Mouse (Mus musculus) left cerebral cortex, adult 11 months (tissue): ENCODE measurements at regions not wholly inside any gene's neighbourhood (a gene's known extent, or its start where the extent isn't known, plus 50 kb on each side); places are given as distances from the start of the nearest gene placed in this dataset.
"Not testable (repeated sequence)": the region's sequence is repeated elsewhere in the genome, so short reads cannot be mapped to it uniquely, and the experiment has no call there.

Source experiments
- DNase-seq: peaks from one replicate; pipeline ENCODE4 v3.0.0; 2022; ENCODE audit warnings: low spot score

DNA sequence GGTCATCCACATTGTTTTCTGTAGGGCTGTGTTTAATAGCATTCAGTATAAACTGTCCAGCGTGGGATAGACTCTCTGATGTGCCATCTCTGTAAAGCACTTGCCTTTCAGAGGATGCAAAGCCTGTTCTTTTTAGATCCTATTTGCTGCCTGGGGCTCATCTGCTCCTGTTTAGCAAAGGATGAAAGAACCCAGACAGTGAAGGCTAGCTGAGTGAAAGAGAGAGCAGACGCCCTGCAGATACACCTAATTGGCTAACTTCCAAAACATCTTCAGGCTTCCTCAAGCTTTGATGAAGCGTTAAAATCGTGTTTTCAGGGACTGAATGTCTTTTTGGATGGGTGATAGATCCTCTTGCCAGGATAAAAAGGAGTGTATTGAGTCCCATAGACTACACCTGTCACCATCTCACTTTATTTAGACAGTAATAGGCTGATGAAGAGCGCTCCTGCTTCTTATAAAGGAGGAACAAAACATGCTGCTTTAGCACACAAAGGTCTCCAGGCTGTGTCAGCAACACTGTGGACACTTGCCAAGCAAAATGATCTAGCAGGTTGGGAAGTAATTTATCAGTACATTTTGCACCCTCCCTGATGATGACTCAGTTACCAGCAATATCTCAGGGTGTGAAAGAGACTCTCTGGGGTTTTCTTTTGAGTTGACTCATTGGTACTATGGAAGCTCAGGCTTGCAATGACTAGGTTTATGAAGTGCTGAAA is 4717.3 kb downstream of the 9330182O14Rik start:
- no peak for DNase-seq

DNA sequence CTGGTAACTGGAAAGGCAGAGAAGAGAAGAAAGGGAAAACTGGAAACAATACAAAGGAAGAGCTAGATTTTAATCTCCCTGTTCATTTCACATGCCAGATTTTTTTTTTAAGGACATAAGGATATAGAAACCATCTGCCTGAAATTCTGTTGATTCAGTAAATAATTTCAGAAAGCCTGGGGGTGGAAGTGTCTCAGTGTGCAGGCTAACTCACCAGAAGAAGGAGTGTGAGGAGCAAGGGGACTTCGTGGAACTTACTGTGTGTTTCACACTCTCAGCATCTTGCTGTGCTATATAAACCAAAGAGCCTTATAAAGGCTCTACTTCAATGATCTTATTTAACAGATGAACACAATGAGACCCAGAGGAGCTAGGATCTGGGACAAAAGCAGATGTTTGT is 4722.9 kb downstream of the 9330182O14Rik start:
- no peak for DNase-seq

DNA sequence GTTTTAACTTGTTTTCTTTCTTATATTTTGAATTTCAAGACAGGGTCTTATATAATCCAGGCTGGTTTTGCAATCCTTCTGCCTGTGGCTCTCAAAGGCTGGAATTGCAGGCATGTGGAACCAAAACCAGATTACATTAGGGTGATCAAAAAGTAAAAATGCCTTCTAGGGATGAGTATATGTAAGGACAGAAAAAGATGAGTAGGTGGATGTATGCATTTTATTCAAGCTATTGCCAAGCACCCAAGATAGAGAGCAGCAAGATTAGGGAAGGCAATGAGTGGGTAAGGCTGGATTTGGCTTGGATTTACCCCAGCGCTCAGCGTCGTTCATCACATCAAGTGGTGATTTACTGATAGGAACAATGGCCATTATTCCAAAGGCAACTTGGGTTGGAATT is 4725.2 kb downstream of the 9330182O14Rik start:
- no peak for DNase-seq

DNA sequence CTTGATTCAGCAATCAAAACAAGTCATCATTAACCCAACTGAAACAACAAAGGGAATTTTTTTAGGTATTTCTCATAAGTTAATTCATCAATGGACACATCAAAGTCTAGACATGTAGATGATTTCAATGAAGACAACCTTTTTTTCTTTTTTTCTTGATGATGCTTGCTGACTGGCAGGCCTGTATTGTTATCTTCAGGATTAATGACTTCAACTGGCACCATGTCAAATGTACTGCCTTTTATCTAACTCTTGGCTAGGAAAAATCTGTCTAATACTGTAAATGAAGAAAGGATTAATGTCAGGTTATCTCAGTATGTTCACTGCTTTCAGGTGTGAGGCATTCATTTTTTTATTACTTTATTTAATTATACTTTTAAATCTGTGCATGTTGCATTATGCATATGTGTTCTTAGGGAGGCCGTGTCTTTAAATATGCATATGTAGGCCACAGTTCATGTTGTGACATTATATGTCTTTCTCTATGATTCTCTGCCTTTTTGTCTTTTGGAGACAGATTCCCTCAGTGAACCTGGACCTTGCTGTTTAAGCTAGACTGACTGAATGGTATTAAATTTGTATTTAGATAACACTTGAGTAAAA is 4726.1 kb downstream of the 9330182O14Rik start:
- DNase-seq = no peak

DNA sequence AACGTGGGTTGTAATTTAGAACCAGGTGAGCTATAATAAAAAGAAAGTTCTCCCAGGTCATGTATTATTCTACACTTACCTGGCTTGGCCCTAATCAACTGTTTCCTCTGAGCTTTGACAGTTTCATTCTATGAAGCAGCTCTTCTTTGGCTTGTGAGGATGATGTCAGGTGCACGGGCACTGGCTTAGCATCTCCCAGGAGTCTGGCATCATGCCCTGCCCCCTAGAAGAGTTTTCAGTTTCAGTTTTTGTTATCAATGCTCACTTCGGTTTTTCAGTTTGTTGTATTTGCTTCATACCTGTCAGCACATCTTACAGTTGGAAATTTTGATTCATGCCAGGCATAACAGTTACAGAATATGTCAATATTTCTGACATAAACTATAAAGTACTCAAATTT is 4734.4 kb downstream of the 9330182O14Rik start:
- DNase-seq = no peak

DNA sequence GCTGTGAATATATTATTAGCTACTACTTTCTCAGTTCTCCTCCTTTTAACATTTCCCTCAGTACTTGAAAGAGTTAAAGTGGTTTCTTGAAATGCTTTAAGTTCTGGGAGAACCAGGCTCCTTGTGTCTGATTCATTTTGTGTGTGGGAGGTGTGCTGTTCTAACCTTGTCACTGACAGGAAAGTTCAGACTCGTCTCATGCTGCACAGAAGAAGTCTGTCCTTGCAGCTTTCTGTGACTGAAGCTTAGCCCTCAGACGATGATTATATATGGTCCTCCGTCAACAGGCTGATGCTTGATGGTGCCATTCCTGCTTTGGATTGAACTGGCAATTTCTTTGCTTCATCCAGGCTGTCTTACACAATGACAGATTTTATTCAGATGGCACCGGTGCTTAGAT is 4734.9 kb downstream of the 9330182O14Rik start:
- DNase-seq = peak; percentile 58

DNA sequence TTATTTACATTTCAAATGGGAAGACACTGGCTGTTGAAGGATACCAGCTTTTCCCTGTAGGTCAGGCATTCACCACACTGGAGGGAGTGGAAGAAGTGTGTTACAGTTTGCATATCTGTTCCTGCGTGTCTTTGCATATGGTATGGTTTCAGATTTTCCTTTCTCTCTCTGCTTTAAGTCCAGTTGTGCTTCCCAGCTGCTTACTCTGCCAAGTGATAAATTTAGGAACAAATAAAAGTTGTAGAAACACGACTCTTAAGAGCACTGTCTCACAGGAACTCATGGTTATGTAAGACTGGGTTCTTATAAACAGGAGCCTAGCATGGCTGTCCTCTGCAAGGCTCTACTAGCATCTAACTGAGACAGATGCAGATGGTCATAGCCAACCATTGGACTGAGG is 4735.5 kb downstream of the 9330182O14Rik start:
- DNase-seq = no peak

DNA sequence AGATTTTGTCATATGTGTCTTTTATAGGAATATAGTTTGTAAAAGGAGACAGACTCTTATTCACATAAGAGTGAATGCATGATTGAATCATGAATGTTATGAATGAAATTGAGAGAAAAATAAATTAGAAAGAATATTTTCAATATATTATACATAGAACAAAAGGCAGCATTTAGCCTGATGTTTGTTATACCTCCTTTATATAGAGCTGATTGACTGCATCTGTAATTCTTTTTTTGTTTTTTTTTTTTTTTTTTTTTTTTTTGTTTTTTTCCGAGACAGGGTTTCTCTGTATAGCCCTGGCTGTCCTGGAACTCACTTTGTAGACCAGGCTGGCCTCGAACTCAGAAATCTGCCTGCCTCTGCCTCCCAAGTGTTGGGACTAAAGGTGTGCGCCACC is 4736.8 kb downstream of the 9330182O14Rik start:
- DNase-seq = not testable (repeated sequence)

DNA sequence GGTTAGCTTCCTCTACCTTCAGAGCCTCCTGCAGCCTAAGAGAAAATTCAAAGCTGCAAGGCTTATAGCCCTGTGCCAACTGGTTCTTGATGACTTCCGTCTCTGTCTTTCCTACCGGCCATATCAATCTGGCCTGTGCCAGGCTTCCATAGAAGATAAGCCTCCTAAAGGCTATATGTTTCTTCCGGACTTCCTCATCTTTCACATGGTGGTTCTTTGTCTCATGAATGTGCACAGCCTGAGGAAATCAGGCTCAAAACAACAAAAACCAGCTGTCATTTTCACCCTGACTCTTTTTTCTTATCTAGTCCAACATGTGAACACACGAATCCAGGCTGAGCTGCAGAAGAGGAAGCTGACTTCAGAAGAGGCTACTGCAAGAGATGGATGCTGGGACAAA is 4748.1 kb downstream of the 9330182O14Rik start:
- DNase-seq = no peak

DNA sequence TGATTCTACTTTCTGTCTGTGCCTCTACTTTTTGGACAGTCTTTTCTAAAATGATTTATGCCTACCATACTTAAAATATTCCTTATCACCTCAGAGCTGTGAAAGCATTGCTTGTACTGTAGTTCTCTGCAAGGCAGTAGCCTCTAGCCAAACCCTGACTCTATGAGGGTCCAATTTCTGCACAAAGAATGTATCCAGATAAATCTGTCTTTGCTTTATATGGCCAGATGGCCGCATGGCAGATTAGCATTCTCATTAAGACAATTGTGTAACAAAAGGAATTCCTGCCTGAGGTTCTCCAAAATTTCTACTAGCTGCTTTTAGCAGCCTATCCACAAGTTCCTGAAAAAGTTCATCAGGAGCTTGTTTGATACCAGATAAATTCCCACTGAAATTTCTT is 4757.4 kb downstream of the 9330182O14Rik start:
- DNase-seq = no peak

DNA sequence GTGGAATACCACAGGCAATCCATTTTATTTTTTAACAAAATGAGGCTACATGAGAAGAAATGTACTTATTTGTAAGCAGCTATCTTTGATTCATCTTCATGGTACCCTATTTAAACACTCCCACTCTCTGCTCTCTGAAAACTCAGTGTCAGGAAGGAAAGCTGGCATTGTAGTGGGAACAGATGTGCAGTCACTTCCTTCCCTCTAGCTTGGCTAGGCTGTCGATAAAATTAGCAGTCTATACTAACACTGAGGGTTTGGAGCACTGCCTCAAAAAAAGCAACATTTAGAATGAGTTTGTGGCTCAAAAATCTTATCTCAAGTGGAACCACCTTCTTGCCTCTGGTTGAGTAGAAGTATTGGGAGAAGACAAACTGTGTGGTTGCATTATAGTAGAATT is 4762.1 kb downstream of the 9330182O14Rik start:
- DNase-seq = peak; percentile 66

DNA sequence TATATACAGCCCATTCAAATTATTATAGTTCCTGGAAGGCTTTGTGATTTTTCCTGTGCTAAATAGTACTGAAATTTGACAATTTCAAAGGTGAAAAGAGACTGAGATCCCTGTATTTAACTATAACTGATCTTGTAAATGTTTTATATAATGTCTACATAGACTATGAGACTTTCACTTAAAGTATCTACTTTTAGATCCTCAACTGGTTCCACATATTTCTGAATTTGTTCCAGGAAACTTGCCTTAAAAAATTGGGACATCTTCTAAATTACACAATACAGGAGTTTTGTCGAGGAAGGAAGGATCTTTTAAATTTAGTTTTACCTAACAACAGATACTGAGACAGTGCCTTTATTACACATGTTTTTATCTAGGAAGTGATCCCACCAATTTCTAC is 4763.4 kb downstream of the 9330182O14Rik start:
- DNase-seq = no peak

DNA sequence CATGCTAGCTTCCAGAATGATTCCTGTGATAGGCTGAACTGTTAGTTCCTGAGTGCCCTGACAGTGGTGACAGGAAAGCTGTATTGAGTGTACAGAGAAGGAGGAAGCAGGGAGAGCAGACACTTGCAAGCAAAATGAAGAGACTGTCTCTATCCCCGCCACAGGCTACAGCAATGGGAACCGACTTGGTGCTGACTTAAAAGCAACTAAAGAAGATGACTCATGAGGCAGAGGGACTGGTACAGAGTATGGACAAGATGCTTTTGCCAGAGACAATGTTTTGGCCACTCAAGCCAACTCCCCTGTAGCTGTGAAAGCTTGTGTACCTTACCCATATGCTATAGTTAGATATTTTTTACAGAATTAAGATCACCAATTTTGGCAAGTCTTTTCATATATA is 4773.0 kb downstream of the 9330182O14Rik start:
- no peak for DNase-seq

DNA sequence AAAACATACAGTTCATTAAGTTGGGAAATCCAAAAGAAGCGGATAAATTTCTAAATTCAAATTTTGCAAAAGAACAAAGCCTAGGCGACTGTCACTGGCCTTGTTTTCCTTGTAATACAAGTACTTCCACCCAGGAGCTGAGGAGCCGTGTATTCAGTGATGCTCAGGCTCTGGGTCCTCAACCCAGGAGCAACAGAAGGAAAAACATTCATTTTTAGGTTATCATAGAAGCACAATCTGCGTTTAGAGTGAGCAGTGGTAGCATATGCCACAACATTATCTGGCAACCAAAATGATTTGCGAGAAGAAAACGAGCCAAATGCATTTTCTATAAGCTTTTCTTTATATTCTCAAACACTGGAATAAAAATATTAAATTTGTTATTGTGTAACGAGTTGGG is 4779.3 kb downstream of the 9330182O14Rik start:
- DNase-seq = no peak

DNA sequence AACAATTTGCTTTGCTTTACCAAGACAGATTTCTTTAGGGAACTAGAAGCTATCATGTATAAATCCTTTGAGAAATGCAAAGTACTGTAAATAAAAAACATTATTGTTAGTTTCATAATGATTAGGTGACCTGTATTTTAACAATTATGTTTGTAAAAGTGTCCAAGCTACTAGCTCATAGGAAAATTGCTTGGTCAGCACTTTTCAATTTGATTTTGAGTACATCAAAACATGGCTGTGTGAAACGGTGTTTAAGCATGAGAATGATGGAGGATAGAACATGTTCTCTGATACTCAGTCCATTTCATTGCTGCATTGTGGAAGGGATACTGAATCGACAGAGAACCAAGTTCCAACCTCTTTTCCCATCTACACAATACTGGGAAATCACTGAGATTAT is 4780.8 kb downstream of the 9330182O14Rik start:
- no peak for DNase-seq

DNA sequence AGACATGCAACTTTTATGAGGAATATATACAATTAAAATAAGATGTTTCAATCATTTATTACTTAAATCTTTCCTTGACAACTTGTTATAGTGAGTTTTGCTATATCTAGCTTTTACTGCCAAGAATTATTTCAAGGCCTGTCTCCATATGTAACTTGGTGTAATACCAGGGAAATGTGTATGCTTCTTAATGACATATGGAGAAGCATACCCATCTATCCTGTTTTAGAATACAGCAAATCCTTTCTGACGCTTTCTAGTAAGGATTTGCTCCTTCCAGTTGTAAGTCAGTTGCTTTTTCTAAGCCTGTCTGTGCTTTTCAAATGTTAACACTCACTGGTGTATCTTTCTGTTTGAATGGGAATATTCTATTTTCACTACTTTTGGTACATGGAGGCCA is 4782.3 kb downstream of the 9330182O14Rik start:
- no peak for DNase-seq

DNA sequence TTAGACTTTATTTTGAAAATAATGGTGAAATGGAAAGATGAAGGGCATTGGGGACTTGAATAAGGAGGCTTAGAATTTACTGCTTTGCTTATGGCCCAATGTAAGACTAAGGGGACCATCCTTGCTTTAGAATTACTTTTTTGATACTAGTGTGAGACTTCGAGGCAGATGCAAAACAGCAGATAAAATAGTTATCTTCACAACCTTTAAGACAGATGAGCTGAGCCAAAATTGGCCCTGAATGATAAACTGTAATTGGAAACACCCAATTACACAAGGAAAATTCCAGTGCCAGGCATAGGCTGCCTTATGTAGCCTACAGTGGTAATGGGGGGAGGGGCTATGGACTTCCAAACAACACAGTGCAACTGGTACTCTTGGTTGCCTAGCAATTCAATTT is 4790.5 kb downstream of the 9330182O14Rik start:
- DNase-seq = no peak

DNA sequence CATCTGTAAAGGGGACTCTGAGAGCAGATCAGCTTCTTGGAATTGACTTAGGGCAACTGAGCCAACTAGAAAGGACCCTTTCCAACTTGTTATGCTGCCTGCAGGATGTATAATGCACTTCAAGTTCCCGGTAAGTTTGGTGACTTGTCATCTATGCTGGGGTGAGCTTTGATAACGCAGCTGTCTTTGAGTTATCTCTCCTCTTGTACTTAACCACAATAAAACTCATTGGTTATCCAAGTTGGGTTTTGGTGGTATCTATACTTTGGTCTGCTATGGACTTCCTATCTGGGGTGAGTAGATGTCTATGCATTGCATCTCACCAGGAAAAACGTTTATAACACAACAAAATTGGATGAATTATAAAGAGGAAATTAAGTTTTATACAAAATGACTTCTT is 4792.9 kb downstream of the 9330182O14Rik start:
- no peak for DNase-seq

DNA sequence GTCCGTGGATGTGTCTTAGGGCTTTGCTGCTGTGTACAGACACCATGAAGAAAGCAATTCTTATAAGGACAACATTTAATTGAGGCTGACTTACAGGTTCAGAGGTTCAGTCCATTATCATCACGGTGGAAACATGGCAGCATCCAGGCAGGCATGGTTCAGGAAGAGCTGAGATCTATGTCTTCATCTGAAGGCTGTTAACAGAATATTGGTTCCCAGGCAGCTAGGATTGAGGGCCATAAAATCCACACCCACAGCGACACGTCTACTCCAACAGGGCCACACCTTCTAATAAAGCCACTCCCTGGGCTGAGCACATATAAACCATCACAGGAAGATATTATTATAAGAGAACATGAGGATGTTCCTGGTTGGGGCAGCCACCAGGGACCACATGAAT is 4814.5 kb downstream of the 9330182O14Rik start:
- DNase-seq = no peak

DNA sequence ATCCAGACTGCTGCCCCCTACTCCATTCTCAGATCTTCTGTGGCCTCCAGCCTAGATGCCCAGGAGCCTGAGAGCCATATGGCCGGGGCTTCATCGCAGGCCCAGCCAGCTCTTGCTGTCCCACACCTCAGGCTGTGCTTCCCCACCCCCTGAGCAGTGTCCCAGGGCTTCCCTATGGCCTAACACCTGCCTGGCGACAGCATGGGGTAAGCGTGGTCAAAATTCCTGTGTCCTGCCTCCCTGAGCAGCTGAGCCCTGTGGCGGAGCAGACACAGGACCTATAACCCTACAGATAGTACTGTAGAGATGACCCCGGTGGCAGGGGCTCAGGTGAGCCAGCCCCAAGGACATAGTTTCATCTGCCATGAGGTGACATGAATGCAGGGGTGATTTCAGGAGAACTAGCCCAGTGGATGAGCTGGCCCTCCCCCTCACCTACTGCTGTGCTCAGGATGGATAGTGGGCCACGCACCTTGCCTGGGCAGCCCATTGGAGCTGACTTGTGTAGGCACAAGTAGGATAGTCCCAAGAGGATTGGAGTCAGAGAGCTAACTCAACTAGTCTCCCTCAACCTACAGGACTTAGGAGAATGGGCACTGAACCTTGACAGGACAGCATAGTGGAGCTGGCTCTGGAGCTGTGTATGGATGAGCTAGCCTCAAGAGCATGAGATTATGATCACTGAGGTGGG is 4816.9 kb downstream of the 9330182O14Rik start:
- DNase-seq = no peak
